Mouse (Mus musculus) megakaryocyte progenitor cell, adult 5-6 weeks (primary cell): ENCODE results near the gene Calm2. TPM values are rescaled to one million over a fixed set of nuclear protein-coding genes. Genes with fewer than 3 reads are reported as not detected.

Experiments used
- ATAC-seq: replicated peaks from 2 replicates; pipeline ENCODE4 v1.8.0; 2016; ENCODE audit warnings: mild to moderate bottlenecking, moderate TSS enrichment, inconsistent platforms; ENCODE audit not compliant: poor library complexity
- total RNA-seq, 2 experiments: library from RNA; stranded (forward) in 1 of 2; stranded (reverse) in 1 of 2; fragments of 157-497, 149-512 nt in 1 of 2; fragments of 200-1000 nt in 1 of 2; gene quantifications; 2 replicates each; pipeline versions ENCODE4 v1.2.3 to v1.2.4; 2015 to 2017

Gene Calm2
- total RNA-seq (2015) (664 and 692 TPM in 2 replicates), total RNA-seq (2017) (1,536 and 1,800 TPM in 2 replicates)

- ATAC-seq = peak; percentile 80
Measured at GRCm38 (mm10) chr17:87446767-87447611, at the start of gene Calm2. TSS of gene Calm2 (minus strand) at chr17:87446935.

GRCm38 (mm10) chr17:87495504-87495903 is 48.8 kb upstream of the Calm2 start:
- no peak for ATAC-seq

- ATAC-seq = no peak
Measured at GRCm38 (mm10) chr17:87494310-87494709, 47.6 kb upstream of the Calm2 start.

GRCm38 (mm10) chr17:87492286-87492685 is 45.6 kb upstream of the Calm2 start:
- ATAC-seq = no peak

DNA sequence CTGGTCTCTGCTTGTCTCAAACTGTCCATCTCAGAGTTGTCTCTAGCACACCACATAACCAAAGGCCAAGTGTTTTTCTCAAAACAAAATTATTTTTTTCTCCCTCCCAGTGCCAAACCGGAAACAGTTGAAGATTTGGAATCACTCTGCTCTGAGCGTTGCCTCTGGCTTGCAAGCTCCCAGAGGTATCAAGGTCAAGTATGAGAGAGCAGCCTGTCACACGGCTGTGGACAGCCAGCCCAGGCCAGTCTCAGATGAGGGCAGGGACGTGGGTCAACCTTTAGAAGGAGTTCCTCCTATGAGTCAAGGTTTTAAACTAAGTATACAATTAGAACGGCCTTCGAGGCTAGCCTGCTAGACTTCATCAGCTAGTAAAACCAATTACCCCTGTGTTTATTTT is 43.6 kb upstream of the Calm2 start:
- no peak for ATAC-seq

GRCm38 (mm10) chr17:87485751-87486150 is 39.0 kb upstream of the Calm2 start:
- ATAC-seq = no peak

DNA sequence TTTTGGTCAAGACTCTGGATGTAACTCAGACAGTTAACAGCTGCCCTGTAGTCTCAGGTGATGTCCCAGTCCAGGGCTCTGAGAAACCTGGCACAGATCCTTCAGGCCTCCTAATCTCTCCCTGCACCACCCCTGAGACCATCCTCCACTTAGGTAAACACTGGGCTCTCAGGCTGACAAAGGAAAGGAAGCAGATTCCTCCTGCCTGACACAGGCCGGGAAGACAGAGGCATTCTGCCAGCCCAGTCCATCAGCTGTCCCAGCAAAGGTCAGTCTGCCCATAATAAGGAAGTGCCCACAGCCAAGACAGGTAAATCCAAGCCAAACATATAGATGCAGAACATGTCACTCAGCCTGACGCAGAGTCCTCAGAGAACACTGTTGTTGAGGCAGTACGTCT is 36.1 kb upstream of the Calm2 start:
- ATAC-seq = no peak

- no peak for ATAC-seq
Measured at GRCm38 (mm10) chr17:87478569-87478968, 31.8 kb upstream of the Calm2 start.

DNA sequence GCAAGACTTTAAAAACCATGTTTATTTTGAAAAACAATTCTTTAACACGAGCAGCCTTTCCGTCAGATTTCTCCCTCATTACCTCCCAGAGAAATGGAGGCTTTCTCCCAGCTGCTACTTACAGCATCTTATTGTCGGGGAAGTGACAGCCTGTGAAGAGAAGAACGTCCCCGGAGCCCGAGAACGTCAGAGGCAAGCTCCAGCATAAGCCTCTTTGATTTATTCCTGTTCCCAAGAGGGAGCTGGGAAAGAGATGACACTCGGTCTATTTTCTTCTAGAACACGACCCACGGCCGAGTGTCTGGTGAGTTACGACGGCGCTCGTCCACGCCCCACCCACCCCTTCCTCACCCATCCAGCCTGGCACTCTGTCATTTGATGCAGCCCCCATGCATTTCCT is 30.9 kb upstream of the Calm2 start:
- no peak for ATAC-seq

- no peak for ATAC-seq
Measured at GRCm38 (mm10) chr17:87475356-87475755, 28.6 kb upstream of the Calm2 start.

- ATAC-seq = no peak
Measured at GRCm38 (mm10) chr17:87474501-87474795, 27.7 kb upstream of the Calm2 start.

DNA sequence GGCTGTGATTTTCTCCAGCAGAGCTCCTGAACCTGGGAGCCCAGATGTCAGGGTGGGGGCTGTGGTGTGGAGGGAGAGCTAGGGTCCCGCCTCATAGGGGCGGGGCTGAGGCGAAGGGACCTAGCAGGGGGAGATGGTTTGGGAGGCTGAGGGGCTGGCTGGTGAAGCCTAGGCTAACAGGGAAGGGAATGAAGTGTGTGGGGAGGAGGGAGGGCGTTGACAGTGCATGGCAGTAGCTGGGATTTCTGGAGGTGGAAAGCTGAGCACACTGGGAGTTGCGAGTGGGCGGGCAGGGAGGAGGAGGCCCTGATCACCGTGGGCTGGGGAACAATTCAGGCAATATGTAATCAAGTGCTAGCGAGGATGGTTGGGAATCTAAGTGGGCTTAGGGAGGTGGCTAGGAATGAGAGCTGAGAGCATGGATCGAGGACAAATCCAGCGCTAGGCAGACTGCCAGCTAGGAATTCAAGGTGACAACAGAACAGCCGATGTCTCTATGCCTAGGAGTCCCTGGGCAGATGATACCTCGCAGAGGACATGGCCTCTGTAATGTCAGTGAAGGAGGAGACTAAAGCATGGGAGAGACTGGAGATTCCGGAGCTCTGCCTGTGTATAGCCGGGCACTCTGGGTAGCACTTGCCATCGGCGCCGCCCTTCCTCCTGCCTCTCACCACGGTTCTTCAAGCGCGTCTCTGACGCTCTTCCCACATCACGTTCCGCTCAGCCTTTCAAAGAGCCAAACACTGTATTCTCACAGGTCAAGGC is 27.2 kb upstream of the Calm2 start:
- ATAC-seq = peak; percentile 57

GRCm38 (mm10) chr17:87473441-87473735 is 26.7 kb upstream of the Calm2 start:
- no peak for ATAC-seq

DNA sequence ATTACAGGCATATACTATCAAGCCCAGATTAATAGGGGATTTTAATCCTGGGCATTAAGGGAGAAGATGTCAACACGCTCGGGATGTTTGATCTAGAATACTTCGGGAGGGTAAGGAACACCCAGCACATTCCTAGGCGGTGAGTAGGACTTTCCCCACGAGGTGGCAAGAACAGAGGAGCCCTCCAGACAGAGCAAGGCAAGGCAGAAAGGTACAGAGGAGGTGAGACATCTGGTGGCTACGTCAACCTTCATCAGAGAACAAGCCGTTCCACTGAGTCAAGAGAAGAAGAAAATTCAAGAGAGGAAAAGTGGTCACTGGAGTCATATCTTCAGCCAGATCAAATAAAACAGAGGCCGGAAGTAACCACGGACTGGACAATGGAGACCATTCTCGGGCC is 26.1 kb upstream of the Calm2 start:
- no peak for ATAC-seq

DNA sequence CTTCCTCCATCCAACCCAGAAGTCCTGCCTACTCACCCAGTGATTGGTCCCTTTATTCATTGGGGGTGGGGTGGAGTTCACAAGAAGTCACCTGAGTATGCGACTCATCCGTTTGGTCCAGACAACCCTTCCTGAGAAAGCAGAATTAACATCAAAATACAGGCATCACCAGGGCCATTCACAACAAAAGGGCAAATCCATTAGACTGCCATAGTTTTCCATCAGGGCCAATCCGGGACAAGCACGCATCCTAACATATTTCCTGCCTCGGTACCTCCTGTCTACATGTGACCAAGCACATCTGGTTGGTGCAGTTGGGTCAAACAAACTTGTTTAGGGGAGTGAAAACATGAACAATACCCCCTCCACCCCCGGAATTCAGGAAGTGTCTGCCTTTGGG is 24.9 kb upstream of the Calm2 start:
- no peak for ATAC-seq

GRCm38 (mm10) chr17:87470797-87471196 is 24.1 kb upstream of the Calm2 start:
- ATAC-seq = peak; percentile 38

DNA sequence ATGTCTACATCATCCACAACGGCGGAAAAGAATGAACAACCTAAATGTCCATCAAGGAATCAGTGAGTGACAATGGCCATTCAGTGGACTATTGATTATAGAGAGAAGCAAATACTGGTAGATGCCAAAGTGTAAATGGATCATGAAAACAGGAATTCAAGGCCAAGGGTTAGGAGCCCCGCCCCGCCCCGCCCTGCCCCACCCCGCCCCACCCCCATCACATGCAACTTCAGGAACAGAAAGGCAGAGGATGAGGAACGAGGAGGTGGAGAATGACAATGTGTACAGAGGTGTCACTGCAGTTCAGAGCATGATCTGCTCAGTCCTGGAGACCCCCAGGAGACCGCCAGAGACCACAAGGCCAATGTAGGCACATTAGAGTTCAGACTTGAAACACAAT is 23.5 kb upstream of the Calm2 start:
- no peak for ATAC-seq

GRCm38 (mm10) chr17:87469428-87469827 is 22.7 kb upstream of the Calm2 start:
- peak; percentile 27 for ATAC-seq

- ATAC-seq = no peak
Measured at GRCm38 (mm10) chr17:87468616-87469015, 21.9 kb upstream of the Calm2 start.

- peak; percentile 47 for ATAC-seq
Measured at GRCm38 (mm10) chr17:87461499-87461896, 14.8 kb upstream of the Calm2 start.

GRCm38 (mm10) chr17:87460669-87461498 is 14.1 kb upstream of the Calm2 start:
- no peak for ATAC-seq
